11 mouse cellular contexts compared by ENCODE assay signal in the genomic region with DNA sequence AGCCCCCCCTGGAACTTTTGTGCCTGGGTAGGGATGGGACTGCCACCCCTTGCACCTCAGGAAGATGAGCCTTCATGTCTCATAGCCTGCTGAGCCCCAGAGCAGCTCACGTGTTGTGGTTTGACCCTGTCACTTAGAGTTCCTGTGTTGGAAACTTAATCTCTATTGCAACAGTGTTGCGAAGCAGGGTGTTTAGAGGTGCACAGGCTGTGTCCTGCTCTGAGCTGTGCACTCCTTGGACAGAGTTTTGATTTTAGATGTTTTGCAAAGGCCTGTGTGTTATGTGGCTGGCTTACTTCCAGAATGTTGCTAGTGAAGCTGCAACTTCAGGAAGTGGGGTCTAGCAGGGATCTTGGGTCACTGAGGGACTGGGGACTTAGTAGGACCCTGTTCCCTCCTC. TPM values are rescaled to one million over a fixed set of nuclear protein-coding genes. Genes with fewer than 3 reads are reported as not detected.
A peak's percentile ranks its signal among the peaks of the same experiment; 100 is the strongest.
DNase-seq lines count a peak whose midpoint lies in the region; ATAC-seq lines count a peak whose summit lies in the region.
"Had no signal": no experiment of that assay in that cellular context is flagged by ENCODE, and none has a peak within 500 bp of the region (broad histone marks: within the 10 kb centered on the region; RNA-seq: fewer than 3 reads in every experiment).

No protein-coding gene starts in this region.

- H3K4me1 ChIP-seq in embryonic facial prominence, embryonic 14.5 days (ENCODE audit: control insufficient read depth, insufficient read depth, low read length) = peaks cover 7% of the 10 kb centered on the region; the same call in 1 of the 2 replicates
- H3K4me1 ChIP-seq in embryonic facial prominence, embryonic 10.5 days = peaks cover 30% of the 10 kb centered on the region
- peaks cover 10% of the 10 kb centered on the region for H3K4me1 ChIP-seq in neural tube, embryonic 15.5 days

- no peak for ATAC-seq in embryonic facial prominence, embryonic 14.5 days (ENCODE audit: low read depth)
- peak; percentile 71 for ATAC-seq in common myeloid progenitor, adult 5-6 weeks (replicated peaks; ENCODE audit: low read depth, poor library complexity, severe bottlenecking)
- ATAC-seq in neural tube, embryonic 15.5 days (ENCODE audit: low FRiP score) = no peak

- no peak overlapping the region for H3K4me3 ChIP-seq in embryonic facial prominence, embryonic 14.5 days (ENCODE audit: low read depth, low read length)
- H3K4me3 ChIP-seq in embryonic facial prominence, embryonic 10.5 days = no peak overlapping the region
- no peak overlapping the region for H3K4me3 ChIP-seq in neural tube, embryonic 15.5 days (replicated peaks)
- H3K4me3 ChIP-seq: embryonic facial prominence, embryonic 13.5 days; heart, embryonic 15.5 days had no signal

- H3K27me3 ChIP-seq in embryonic facial prominence, embryonic 14.5 days (replicated peaks; ENCODE audit: control insufficient read depth, insufficient read depth, low read length) = no peaks in the 10 kb centered on the region
- peaks cover 14% of the 10 kb centered on the region for H3K27me3 ChIP-seq in embryonic facial prominence, embryonic 10.5 days (replicated peaks; ENCODE audit: low read depth, poor library complexity, severe bottlenecking)
- no peaks in the 10 kb centered on the region for H3K27me3 ChIP-seq in neural tube, embryonic 15.5 days (replicated peaks)
- H3K27me3 ChIP-seq: embryonic facial prominence, embryonic 13.5 days; heart, embryonic 15.5 days had no signal

- WGBS in embryonic facial prominence, embryonic 14.5 days = 40% methylated on average over 2 of the region's 2 CpGs
- WGBS in embryonic facial prominence, embryonic 10.5 days = 42% methylated on average over 2 of the region's 2 CpGs
- WGBS in neural tube, embryonic 15.5 days = 86% methylated on average over 2 of the region's 2 CpGs

- no peaks in the 10 kb centered on the region for H3K9me3 ChIP-seq in embryonic facial prominence, embryonic 14.5 days (ENCODE audit: control insufficient read depth, low read length)
- no peaks in the 10 kb centered on the region for H3K9me3 ChIP-seq in embryonic facial prominence, embryonic 10.5 days
- H3K9me3 ChIP-seq in neural tube, embryonic 15.5 days (replicated peaks) = no peaks in the 10 kb centered on the region
- H3K9me3 ChIP-seq: embryonic facial prominence, embryonic 13.5 days; heart, embryonic 15.5 days had no signal

- no peaks in the 10 kb centered on the region for H3K36me3 ChIP-seq in embryonic facial prominence, embryonic 14.5 days (ENCODE audit: control insufficient read depth, insufficient read depth, low read length)
- no peaks in the 10 kb centered on the region for H3K36me3 ChIP-seq in embryonic facial prominence, embryonic 10.5 days (replicated peaks)
- no peaks in the 10 kb centered on the region for H3K36me3 ChIP-seq in neural tube, embryonic 15.5 days
- H3K36me3 ChIP-seq: embryonic facial prominence, embryonic 13.5 days; heart, embryonic 15.5 days had no signal

- peak; percentile 52 for DNase-seq in embryonic facial prominence, embryonic 14.5 days (ENCODE audit: low spot score)
- no peak for DNase-seq in embryonic facial prominence, embryonic 10.5 days (ENCODE audit: low spot score)
- peak; percentile 62 for DNase-seq in 3T3-L1 (ENCODE audit: low read depth, low spot score)
- DNase-seq in natural killer cell, adult 2 months (ENCODE audit: low spot score in 2 of 2) = peak; percentile 58 to 66
- no peak for DNase-seq in layer of hippocampus, adult 11-12 months (ENCODE audit: low spot score)
- DNase-seq in layer of hippocampus, postnatal 14 days (ENCODE audit: low spot score in 2 of 2) = no peak
- DNase-seq: kidney, adult 11 months had no signal

- H3K9ac ChIP-seq in embryonic facial prominence, embryonic 14.5 days (ENCODE audit: low read depth, low read length) = no peak overlapping the region
- H3K9ac ChIP-seq in neural tube, embryonic 15.5 days (replicated peaks) = no peak overlapping the region
- H3K9ac ChIP-seq: embryonic facial prominence, embryonic 13.5 days; heart, embryonic 15.5 days had no signal

- H3K4me2 ChIP-seq in embryonic facial prominence, embryonic 14.5 days (ENCODE audit: low read depth, low read length) = no peak overlapping the region
- H3K4me2 ChIP-seq in neural tube, embryonic 15.5 days = no peak overlapping the region
- H3K4me2 ChIP-seq: embryonic facial prominence, embryonic 13.5 days; heart, embryonic 15.5 days had no signal

- H3K27ac ChIP-seq in embryonic facial prominence, embryonic 14.5 days (replicated peaks; ENCODE audit: low read depth, low read length) = no peak overlapping the region
- H3K27ac ChIP-seq in embryonic facial prominence, embryonic 10.5 days (replicated peaks) = no peak overlapping the region
- H3K27ac ChIP-seq in neural tube, embryonic 15.5 days (replicated peaks) = no peak overlapping the region; the same call in 1 of the 2 replicates
- H3K27ac ChIP-seq: embryonic facial prominence, embryonic 13.5 days; heart, embryonic 15.5 days had no signal

RNA-seq across cellular contexts. Expression of a gene that starts 4.1 kb away (rescaled TPM):
- polyA plus RNA-seq in embryonic facial prominence, embryonic 14.5 days (2014; fragmentation: Nextera tagmentation; extraction: Ambion mirVana) = 27.8 and 32.4 TPM in 2 replicates
- 37.6 and 41.4 TPM in 2 replicates for polyA plus RNA-seq in embryonic facial prominence, embryonic 10.5 days (2016; fragmentation: Nextera tagmentation; extraction: Ambion mirVana)
- 118 and 130 TPM in 2 replicates for total RNA-seq in common myeloid progenitor, adult 5-6 weeks (2017)
- total RNA-seq in layer of hippocampus, postnatal 14 days (2021) = 100 to 1,000 TPM; 230 to 243 TPM
- 31.1 and 35.7 TPM in 2 replicates for polyA plus RNA-seq in neural tube, embryonic 15.5 days (2015; fragmentation: Nextera tagmentation; extraction: Ambion mirVana)

Comparison
In these comparisons a context has a peak if more than half of its experiments do, and no peak if none do; other contexts are left out.
1. DNase-seq: peak in embryonic facial prominence, embryonic 14.5 days (single experiment), 3T3-L1 (single experiment) and natural killer cell, adult 2 months (2 of 2); none in embryonic facial prominence, embryonic 10.5 days (single experiment), layer of hippocampus, adult 11-12 months (single experiment) and layer of hippocampus, postnatal 14 days (0 of 2).